Mouse (Mus musculus) lung, adult 2 months (tissue): Measurements from ENCODE around the gene Gm26741. TPM values are rescaled to one million over a fixed set of nuclear protein-coding genes. Genes with fewer than 3 reads are reported as not detected.

ENCODE experiments used
- DNase-seq: peaks from one replicate; pipeline ENCODE4 v3.0.0; 2022
- H3K4me1 ChIP-seq: fragments of 200-500 bp; 2 replicates; pipeline ENCODE4 v1.6.1; 2011; ENCODE audit warnings: low read length; ENCODE audit not compliant: control insufficient read depth, insufficient read depth
- H3K4me3 ChIP-seq: fragments of 200-500 bp; replicated peaks from 2 replicates; pipeline ENCODE3; 2011; ENCODE audit warnings: low read depth, mild to moderate bottlenecking, control low read depth, low read length; ENCODE audit errors: extremely low read depth
- CTCF ChIP-seq: fragments of 200-500 bp; IDR thresholded peaks from 2 replicates; pipeline ENCODE4 v1.5.1; 2011; ENCODE audit warnings: mild to moderate bottlenecking, low read length, control low read depth; ENCODE audit not compliant: insufficient read depth
- POLR2A ChIP-seq: fragments of 200-500 bp; IDR thresholded peaks from 2 replicates; pipeline ENCODE4 v1.6.1; 2011; ENCODE audit warnings: low read depth, mild to moderate bottlenecking, control low read depth, low read length, borderline replicate concordance; ENCODE audit errors: extremely low read depth
- WGBS: fragments of 180-500 bp; shearing (Covaris S2); methylation state at CpG from one replicate; pipeline ENCODE4 v1.1.7; 2018; 5-methylcytosine and 5-hydroxymethylcytosine counted together
- polyA plus RNA-seq: library from polyadenylated mRNA; depleted of rRNA; stranded (reverse); fragments of >200 nt; gene quantifications from 2 replicates; pipeline ENCODE4 v1.2.3, GENCODE M21; 2012; rRNA removed

Gene Gm26741
- polyA plus RNA-seq, 1 experiment = not detected

- TF ChIP-seq POLR2A (no peak), CTCF (peak; percentile 72)
- Histone ChIP-seq H3K4me3 (no peak overlapping the region), H3K4me1 (peaks cover 8% of the 10 kb centered on the region)
- WGBS = 51% methylated on average over 8 of the region's 8 CpGs
- peak; percentile 42 for DNase-seq
Observed at GRCm38 (mm10) chr10:52384823-52385610, 26.4 kb downstream of the Gm26741 start.

DNA sequence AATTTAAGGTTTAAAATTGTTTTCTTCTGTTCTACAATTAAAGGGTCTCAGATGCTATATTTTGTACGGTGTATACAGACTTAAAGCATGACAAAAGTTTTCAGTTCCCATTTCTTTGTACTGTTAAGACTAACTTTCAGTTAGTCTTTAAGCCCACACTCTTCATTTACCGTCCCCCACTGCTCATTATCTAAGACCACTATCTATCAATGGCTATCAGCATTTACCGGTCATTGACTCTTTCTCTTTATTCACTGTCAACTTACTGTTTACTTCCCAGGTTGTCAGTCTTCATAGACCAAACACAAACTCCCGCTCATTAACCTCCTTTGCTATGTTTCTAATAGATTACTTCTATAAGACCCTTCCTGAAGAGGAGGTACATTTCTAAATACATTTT, 28.6 kb downstream of the Gm26741 start:
- TF ChIP-seq POLR2A (no peak), CTCF (no peak)
- peaks cover 6% of the 10 kb centered on the region for H3K4me1 ChIP-seq
- WGBS = 55% methylated on average over 4 of the region's 4 CpGs
- no peak for DNase-seq
- H3K4me3 ChIP-seq = no peak overlapping the region

GRCm38 (mm10) chr10:52388922-52389430, 30.4 kb downstream of the Gm26741 start, which contains the start of gene Nepn:
Gene Nepn, plus strand, starts transcription at chr10:52388972.
- TF ChIP-seq CTCF (no peak), POLR2A (no peak)

DNA sequence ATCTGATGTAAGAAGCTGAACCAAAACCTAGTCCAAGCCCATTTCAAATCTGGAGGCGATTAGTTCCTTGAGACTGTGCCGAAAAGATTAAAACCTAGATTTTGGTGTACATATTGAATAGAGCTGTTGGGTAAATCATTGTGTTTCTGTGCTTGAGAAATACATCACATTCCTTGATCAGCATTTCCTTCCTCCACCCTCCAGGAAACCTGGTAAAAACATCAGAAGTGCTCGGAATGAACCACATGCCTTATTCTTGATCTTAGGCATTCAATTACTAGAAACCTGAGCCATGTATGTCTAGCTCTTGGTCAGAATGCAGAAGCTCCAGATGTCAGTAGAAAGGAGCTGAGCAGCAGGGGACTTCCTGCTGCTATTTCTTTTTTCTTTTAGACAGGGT, 30.9 kb downstream of the Gm26741 start:
- no peak for DNase-seq
- 56% methylated on average over 3 of the region's 3 CpGs for WGBS
- no peak overlapping the region for H3K4me3 ChIP-seq
- TF ChIP-seq POLR2A = no peak
- no peak for TF ChIP-seq CTCF
- H3K4me1 ChIP-seq = no peaks in the 10 kb centered on the region

More at GRCm38 (mm10) chr10:52388922-52389430, 30.4 kb downstream of the Gm26741 start, which contains the start of gene Nepn:
- H3K4me1 ChIP-seq = no peaks in the 10 kb centered on the region
- H3K4me3 ChIP-seq = no peak within 1 kb of the TSS
- DNase-seq = no peak
- WGBS = 70% methylated on average over 5 of the region's 5 CpGs

- no peak for DNase-seq
- Histone ChIP-seq H3K4me3 (no peak overlapping the region), H3K4me1 (no peaks in the 10 kb centered on the region)
- no peak for TF ChIP-seq CTCF
- TF ChIP-seq POLR2A = no peak
- 65% methylated on average over 2 of the region's 2 CpGs for WGBS
Observed at GRCm38 (mm10) chr10:52391208-52391607, 32.6 kb downstream of the Gm26741 start.

DNA sequence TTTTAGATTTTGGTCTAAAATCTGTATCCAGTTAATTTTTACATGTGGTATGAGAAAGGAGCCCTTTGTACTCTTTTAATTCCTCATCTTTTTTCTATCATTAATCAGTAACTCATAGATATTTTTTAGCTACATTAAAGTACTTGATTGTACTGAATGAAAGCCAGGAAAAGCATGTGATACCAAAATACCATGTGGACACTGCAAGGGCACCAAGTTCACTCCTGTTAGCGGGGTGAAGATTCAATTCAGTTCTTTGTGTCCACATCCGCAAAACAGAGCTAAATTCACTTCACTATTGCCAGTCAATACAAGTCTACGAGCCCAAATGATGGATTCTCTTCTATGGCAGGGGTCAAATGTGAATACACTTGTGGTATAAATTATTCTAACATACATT, 38.1 kb downstream of the Gm26741 start:
- Histone ChIP-seq H3K4me1 (no peaks in the 10 kb centered on the region), H3K4me3 (no peak overlapping the region)
- TF ChIP-seq CTCF = no peak
- TF ChIP-seq POLR2A = no peak
- DNase-seq = no peak
- 86% methylated on average over 3 of the region's 3 CpGs for WGBS

GRCm38 (mm10) chr10:52398715-52399114, 40.1 kb downstream of the Gm26741 start:
- no peaks in the 10 kb centered on the region for H3K4me1 ChIP-seq
- 61% methylated on average over 2 of the region's 2 CpGs for WGBS
- DNase-seq = no peak
- H3K4me3 ChIP-seq = no peak overlapping the region
- TF ChIP-seq POLR2A (no peak), CTCF (no peak)

GRCm38 (mm10) chr10:52399722-52400121, 41.2 kb downstream of the Gm26741 start:
- no peak for DNase-seq
- no peak for TF ChIP-seq POLR2A
- no peak for TF ChIP-seq CTCF
- WGBS = 41% methylated on average over 3 of the region's 3 CpGs
- Histone ChIP-seq H3K4me1 (no peaks in the 10 kb centered on the region), H3K4me3 (no peak overlapping the region)

DNA sequence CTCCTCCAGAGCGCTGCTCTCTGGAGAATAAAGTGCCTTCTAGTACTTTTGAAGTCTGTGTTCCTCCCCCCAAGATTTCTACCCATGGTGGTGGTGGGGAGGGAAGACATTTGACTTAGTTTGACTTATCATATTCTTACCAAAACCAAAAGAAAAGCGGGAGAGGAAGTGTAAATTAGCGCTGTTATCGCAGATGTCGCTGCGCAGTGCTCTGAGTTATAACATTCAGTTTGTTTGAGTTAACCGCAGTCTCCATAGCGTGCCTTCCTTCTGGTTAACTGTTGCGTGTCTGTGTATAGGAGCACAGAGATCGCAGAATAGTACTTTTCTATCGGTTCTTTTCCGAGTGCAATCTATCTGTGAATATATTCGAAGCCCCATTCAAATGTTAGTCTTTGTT, 46.6 kb downstream of the Gm26741 start:
- 84% methylated on average over 13 of the region's 13 CpGs for WGBS
- DNase-seq = no peak
- Histone ChIP-seq H3K4me3 (no peak overlapping the region), H3K4me1 (no peaks in the 10 kb centered on the region)
- TF ChIP-seq POLR2A = no peak
- TF ChIP-seq CTCF = no peak

DNA sequence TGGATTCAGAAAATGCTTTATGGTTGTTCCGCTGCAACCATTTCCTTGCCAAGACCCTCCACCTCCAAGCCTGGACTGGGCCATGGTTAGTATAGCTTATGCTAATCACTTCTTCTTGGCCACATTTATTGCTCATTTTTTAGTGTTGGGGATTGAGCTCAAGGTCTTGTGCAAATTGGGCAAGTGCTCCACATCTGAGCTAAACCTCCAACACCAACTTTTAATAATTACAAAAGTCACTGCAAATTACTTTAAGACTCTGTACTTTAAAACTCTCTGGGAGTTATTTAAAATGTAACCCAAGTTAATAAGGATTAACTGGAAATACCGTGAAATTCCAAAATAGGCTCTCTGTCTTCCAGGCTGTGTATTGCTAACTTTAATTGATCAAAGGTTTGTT, 49.0 kb downstream of the Gm26741 start:
- WGBS = 92% methylated on average over 2 of the region's 2 CpGs
- DNase-seq = no peak
- TF ChIP-seq POLR2A (no peak), CTCF (no peak)

More for the DNA sequence above, 49.0 kb downstream of the Gm26741 start:
- Histone ChIP-seq H3K4me3 (no peak overlapping the region), H3K4me1 (no peaks in the 10 kb centered on the region)

Other genes starting within 250 kb of the Gm26741 start
- gene Ros1, start 163.5 kb upstream of the Gm26741 start, polyA plus RNA-seq = 0.11 and 0.38 TPM in 2 replicates
- 7.7 and 8.2 TPM in 2 replicates for gene Dcbld1, start 125.1 kb upstream of the Gm26741 start, polyA plus RNA-seq
- gene Gopc, start 23.4 kb downstream of the Gm26741 start, polyA plus RNA-seq = 5.7 and 6.4 TPM in 2 replicates
- gene Nepn, start 30.2 kb downstream of the Gm26741 start, polyA plus RNA-seq = 0.12 TPM in 1 of 2 replicates, not detected in the other
- gene Nus1, start 58.8 kb downstream of the Gm26741 start, polyA plus RNA-seq = 11.0 and 15.1 TPM in 2 replicates